Mouse (Mus musculus) bone marrow macrophage, adult 2 months (primary cell): ENCODE data around the gene Fkbp15. TPM values are rescaled to one million over a fixed set of nuclear protein-coding genes. Genes with fewer than 3 reads are reported as not detected.
A peak's percentile ranks its signal among the peaks of the same experiment; 100 is the strongest.

Source experiments
- H3K27ac ChIP-seq: 2 replicates; pipeline ENCODE4 v1.5.1; 2012; ENCODE audit warnings: low read depth, low read length; ENCODE audit not compliant: insufficient read depth
- H3K4me1 ChIP-seq: 2 replicates; pipeline ENCODE4 v1.6.1; 2012; ENCODE audit warnings: low read length; ENCODE audit not compliant: control insufficient read depth, insufficient read depth
- H3K4me3 ChIP-seq: 2 replicates; pipeline ENCODE4 v1.5.1; 2012; ENCODE audit warnings: mild to moderate bottlenecking, low read length, moderate library complexity; ENCODE audit not compliant: insufficient read depth
- CTCF ChIP-seq: IDR thresholded peaks from 2 replicates; pipeline ENCODE4 v1.5.1; 2012; ENCODE audit warnings: low read depth, mild to moderate bottlenecking, low read length, moderate library complexity
- POLR2A ChIP-seq: IDR thresholded peaks from 2 replicates; pipeline ENCODE4 v1.6.1; 2012; ENCODE audit warnings: mild to moderate bottlenecking, low read depth, low read length, borderline replicate concordance
- polyA plus RNA-seq: library from polyadenylated mRNA; stranded (reverse); fragments of >200 nt; gene quantifications from 2 replicates; pipeline ENCODE4 v1.2.4, GENCODE M21; 2012; ENCODE audit not compliant: missing spikeins, insufficient read depth, insufficient read length

Fkbp15 gene
- polyA plus RNA-seq, 1 experiment, result 95.1 TPM

DNA sequence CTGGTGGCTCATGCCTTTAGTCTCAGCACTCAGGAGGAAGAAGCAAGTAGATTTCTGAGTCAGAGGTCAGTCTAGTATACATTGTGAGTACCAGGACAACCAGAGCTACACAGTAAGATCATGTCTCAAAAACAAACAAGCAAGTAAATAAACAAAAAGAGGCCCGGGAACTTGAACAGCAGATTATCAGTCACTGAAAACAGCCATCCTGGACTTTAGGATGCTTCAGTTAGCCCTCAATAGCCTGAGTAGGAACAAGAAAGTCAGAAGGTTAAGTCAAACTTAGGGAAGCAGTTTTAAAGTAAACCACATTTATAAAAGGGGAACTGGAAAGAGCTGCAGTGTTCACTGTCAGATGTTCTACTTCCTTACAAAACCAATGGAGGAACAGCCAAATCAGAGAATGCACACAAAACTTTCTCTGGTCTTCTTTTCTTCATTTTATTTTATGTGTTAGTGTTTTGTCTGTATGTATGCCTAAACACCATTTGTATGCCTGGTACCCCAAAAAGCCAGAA, 2.7 kb downstream of the Fkbp15 start:
- H3K4me1 ChIP-seq, result peaks cover 43% of the 10 kb centered on the region
- peak overlapping the region; percentile 97 for H3K27ac ChIP-seq
- no peak for TF ChIP-seq CTCF
- TF ChIP-seq POLR2A, result no peak
- no peak overlapping the region for H3K4me3 ChIP-seq

DNA sequence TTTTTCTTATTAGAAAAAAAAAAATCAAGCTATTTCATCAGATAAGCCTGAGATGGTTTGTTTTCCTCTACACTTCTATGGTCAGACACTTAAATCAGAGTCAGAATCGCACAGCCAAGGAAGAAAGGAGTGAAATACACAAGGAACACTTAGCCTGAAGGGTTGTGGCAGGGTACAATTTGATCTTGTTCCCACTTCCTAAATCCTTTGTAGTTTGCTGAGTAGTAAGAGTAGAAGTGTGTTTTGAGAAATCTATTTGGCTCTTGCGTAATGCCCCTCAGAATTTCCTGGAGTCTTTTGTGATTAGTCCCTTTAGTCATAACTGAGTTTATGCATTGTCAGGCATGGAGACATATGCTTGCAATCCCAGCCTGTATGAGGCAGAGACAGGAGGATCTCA, 11.0 kb downstream of the Fkbp15 start:
- TF ChIP-seq CTCF, result no peak
- TF ChIP-seq POLR2A, result no peak
- H3K4me1 ChIP-seq, result peaks cover 37% of the 10 kb centered on the region
- no peak overlapping the region for H3K4me3 ChIP-seq
- H3K27ac ChIP-seq, result peak overlapping the region; percentile 94

DNA sequence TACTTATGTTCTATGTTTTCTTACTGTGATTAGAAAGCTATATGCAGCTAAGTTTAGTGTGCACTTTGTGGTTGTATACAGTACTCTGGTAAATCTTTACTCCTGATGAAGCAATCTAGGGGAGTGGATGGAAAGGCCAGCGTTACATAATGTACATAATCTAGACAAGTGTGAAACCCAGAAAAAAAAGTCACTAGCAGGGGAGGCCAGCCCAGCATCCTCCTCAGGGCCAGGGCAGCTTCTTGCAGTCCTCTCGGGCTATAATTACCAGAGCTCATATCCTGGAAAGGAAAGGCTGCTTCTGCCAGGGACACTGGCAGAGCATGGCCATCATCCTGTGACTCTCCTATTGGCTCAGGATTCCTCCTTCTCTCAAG, 12.0 kb downstream of the Fkbp15 start:
- no peak overlapping the region for H3K4me3 ChIP-seq
- peak overlapping the region; percentile 71 for H3K27ac ChIP-seq
- peaks cover 30% of the 10 kb centered on the region for H3K4me1 ChIP-seq
- no peak for TF ChIP-seq CTCF
- TF ChIP-seq POLR2A, result no peak

DNA sequence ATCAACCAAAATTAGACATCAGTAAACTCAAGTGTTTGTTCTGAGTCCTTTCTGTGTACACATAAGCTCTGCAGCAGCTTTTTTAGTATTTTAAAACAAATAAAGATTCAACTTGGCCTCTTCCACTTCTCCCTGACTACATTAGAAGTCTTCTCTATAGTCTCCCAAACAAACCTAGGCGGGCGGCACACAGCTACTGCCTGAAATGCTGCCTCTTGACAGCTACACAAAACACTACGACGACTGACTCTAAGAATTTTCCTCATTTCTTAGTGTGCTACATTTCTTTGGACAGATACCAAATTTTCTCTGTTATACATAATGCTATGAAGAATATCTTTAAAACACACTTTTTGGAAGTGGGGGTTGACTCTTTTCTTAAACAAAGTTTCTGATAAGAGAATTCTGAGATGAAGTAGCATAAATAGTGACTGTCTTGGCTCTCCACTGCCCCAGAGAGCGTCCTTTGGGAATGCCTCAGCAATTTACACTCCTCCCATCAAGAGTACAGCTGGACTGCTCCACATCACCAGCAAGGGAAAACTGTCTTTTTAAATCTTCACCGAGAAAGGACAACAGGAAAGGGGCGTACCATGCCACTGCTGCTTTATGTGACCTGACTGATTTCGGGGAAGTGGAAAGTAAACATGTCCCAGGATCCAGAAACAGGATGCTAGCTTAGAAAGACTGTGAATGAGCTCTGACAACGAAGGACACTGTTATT, 12.6 kb downstream of the Fkbp15 start:
- Histone ChIP-seq H3K4me1 (peaks cover 26% of the 10 kb centered on the region), H3K27ac (peak overlapping the region; percentile 71), H3K4me3 (no peak overlapping the region)
- no peak for TF ChIP-seq CTCF
- no peak for TF ChIP-seq POLR2A

DNA sequence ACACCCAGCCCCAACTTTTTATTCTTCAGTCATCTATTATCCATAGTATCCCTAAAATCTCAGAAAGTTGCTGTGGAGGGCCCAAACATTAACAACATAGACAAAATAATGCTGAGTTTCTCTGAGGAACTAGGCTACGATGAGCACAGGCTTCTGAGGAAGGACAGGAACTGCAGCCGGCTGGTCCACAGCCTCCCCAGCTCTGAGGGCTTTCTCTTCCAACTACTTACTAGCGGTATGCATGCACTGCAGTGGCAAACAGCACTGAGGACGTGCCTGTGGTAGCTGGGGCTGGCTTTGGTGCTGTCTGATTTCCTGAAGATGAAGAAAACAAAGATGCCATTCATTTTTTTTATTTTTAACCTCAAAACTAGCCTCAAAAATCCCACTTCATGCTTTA, 14.5 kb downstream of the Fkbp15 start:
- Histone ChIP-seq H3K4me3 (no peak overlapping the region), H3K4me1 (peaks cover 21% of the 10 kb centered on the region), H3K27ac (no peak overlapping the region)
- TF ChIP-seq POLR2A (no peak), CTCF (no peak)

DNA sequence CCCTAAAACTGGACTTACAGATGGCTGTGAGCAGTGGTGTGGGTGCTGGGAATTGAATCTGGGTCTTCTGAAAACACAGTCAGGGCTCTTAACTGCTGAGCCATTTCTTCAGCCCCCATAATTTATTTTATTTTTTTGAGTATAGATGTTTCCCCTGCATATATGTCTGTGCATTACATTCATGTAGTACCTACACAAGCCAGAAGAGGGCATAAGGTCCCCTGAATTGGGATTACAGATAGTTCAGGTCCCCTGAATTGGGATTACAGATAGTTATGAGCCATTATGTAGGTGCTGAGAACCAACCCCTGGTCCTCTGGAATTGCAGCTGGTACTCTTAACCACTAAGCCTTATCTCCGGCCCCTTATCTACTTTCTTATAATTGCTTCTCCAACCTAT, 16.3 kb downstream of the Fkbp15 start:
- no peak overlapping the region for H3K27ac ChIP-seq
- TF ChIP-seq CTCF, result no peak
- no peak for TF ChIP-seq POLR2A
- no peak overlapping the region for H3K4me3 ChIP-seq
- peaks cover 13% of the 10 kb centered on the region for H3K4me1 ChIP-seq

DNA sequence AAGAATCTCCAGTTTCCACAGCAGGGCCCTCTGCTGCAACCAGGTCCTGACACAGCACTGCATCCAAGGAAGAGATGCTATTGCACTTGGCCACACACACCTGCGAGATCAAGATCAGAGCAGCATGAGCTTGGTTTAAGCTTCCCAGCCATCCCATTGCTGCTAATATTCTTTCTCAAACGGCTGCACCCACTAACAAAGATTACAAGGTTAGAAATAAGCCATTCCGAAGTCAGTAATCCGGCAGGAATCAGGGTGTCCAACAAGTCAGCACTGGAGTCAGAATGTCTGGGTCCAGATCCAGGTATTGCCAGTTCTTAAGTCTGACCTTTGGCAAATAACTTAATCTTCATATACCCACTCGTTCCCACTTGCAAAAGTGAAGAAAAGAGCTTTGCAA, 21.8 kb downstream of the Fkbp15 start:
- Histone ChIP-seq H3K27ac (no peak overlapping the region), H3K4me1 (no peaks in the 10 kb centered on the region), H3K4me3 (no peak overlapping the region)
- no peak for TF ChIP-seq CTCF
- TF ChIP-seq POLR2A, result no peak

DNA sequence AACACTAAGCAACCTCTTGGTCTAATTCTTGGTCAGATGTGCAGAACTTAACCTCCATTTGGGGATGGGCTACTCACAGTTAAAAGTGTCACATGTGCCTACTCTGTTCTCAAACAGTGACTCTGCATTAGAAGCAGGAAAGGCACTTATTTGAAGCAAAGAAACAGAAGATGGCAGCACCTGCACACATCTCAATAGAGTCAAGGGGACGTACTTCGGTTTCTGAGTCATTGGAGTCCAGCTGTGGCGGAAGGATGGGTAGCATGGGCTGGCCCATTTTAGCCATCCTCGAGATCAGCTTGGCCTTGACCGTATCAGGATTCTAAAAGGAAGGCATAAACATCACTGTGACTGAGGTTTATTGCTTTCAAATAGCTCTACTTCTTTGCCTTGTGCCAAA, 28.4 kb downstream of the Fkbp15 start:
- H3K4me1 ChIP-seq, result peaks cover 24% of the 10 kb centered on the region
- no peak overlapping the region for H3K27ac ChIP-seq
- H3K4me3 ChIP-seq, result no peak overlapping the region
- no peak for TF ChIP-seq POLR2A
- TF ChIP-seq CTCF, result no peak

DNA sequence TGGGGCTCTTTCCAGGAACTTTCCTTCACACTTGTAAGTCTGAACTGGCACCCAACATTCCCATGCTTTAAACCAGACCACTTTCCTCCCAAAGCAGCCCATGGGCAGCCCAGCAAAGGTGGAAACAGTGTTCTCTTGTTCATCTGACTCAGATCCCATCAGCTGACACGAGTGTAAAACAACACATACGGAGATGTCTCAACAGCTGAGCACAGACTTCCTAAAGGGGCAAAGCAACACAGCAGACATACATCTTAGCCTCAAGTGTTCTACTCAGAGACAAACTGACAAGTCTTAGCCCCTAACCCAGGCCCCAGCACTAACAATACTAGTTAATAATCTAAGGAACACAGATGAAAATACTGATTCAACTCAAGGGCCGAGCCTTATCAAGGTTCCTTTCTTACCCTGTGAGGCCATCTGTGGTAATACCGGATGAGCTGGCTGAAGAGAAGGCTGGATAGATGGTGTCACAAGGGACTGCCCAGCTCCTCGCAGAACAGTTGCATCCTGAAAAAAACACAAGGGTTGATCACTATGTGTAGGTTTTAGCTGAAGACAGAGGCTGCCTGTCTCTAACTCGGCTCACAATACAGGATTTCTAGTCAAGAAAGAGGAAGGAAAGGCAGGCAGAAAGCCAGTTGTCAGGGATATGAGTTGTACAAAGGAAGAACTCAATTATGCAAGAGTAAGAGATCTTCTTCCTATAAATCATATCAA, 31.2 kb downstream of the Fkbp15 start:
- TF ChIP-seq CTCF (no peak), POLR2A (no peak)
- H3K27ac ChIP-seq, result peak overlapping the region; percentile 99
- H3K4me1 ChIP-seq, result peaks cover 47% of the 10 kb centered on the region
- peak overlapping the region; percentile 49 for H3K4me3 ChIP-seq

DNA sequence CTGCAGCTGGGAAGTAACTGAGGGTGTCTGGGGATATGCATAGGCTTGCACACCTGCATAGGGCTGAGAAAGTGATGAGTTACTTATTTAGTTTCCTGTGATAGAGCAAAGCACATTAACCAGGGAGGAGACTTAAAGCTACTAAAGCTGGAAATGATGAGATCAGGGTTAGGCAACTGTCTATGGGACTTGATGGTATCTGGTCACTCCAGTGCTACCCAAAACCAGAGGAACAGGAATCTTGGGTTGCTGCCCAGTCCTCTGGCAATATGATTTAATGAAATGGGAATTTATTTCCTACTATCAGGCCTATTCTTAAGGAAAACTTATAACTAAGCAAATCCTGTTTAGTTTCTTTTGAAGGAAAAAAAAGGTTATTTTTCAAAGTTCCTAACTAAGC, 34.2 kb downstream of the Fkbp15 start:
- Histone ChIP-seq H3K4me1 (peaks cover 62% of the 10 kb centered on the region), H3K4me3 (no peak overlapping the region), H3K27ac (no peak overlapping the region)
- TF ChIP-seq CTCF (no peak), POLR2A (no peak)
